Mouse (Mus musculus) T-helper 17 cell (primary cell): ENCODE measurements at regions not wholly inside any gene's neighbourhood (a gene's known extent, or its start where the extent isn't known, plus 50 kb on each side); places are given as distances from the start of the nearest gene placed in this dataset.

Experiments used
- in situ Hi-C, 2 experiments: fragments of 300-600 bp; cut with MboI, MseI; formaldehyde crosslinking; loops; 1 replicate in 1 of 2; 2 replicates in 1 of 2; pipeline ENCODE4 v1.15.1; 2025; ENCODE audit warnings: high pct_unique_total_duplicates in 2 of 2

- in situ Hi-C loops: no loop called here
Observed at GRCm38 (mm10) chr8:18316488-18316887, 661.6 kb downstream of the Defb40 start.

- in situ Hi-C loops: no loop called here
Observed at GRCm38 (mm10) chr8:18311597-18311996, 666.5 kb downstream of the Defb40 start.

GRCm38 (mm10) chr8:18310927-18311326 is 667.1 kb downstream of the Defb40 start:
- in situ Hi-C loops: no loop called here

- in situ Hi-C loops: no loop called here
Observed at GRCm38 (mm10) chr8:18287536-18288237, 690.4 kb downstream of the Defb40 start.

- in situ Hi-C loops: no loop called here
Observed at GRCm38 (mm10) chr8:18279932-18280331, 698.1 kb downstream of the Defb40 start.

GRCm38 (mm10) chr8:18268301-18268700 is 709.8 kb downstream of the Defb40 start:
- in situ Hi-C loops: no loop called here

GRCm38 (mm10) chr8:18258287-18258961 is 719.6 kb downstream of the Defb40 start:
- in situ Hi-C loops: no loop called here

GRCm38 (mm10) chr8:18246299-18246698 is 731.8 kb downstream of the Defb40 start:
- in situ Hi-C loops: no loop called here

GRCm38 (mm10) chr8:18217599-18217998 is 760.5 kb downstream of the Defb40 start:
- in situ Hi-C loops: no loop called here

GRCm38 (mm10) chr8:18217192-18217591 is 760.9 kb downstream of the Defb40 start:
- in situ Hi-C loops: no loop called here

- in situ Hi-C loops: no loop called here
Observed at GRCm38 (mm10) chr8:18216516-18216915, 761.5 kb downstream of the Defb40 start.

GRCm38 (mm10) chr8:18210067-18210466 is 768.0 kb downstream of the Defb40 start:
- in situ Hi-C loops: no loop called here

- in situ Hi-C loops: no loop called here
Observed at GRCm38 (mm10) chr8:18208658-18209057, 769.4 kb downstream of the Defb40 start.

GRCm38 (mm10) chr8:18187486-18187885 is 790.6 kb downstream of the Defb40 start:
- in situ Hi-C loops: no loop called here

GRCm38 (mm10) chr8:18175544-18176092 is 802.4 kb downstream of the Defb40 start:
- in situ Hi-C loops: no loop called here

- in situ Hi-C loops: no loop called here
Observed at GRCm38 (mm10) chr8:18158619-18159018, 819.4 kb downstream of the Defb40 start.

GRCm38 (mm10) chr8:18115333-18116044 is 862.6 kb downstream of the Defb40 start:
- in situ Hi-C loops: no loop called here

GRCm38 (mm10) chr8:18113262-18113661 is 864.8 kb downstream of the Defb40 start:
- in situ Hi-C loops: no loop called here

GRCm38 (mm10) chr8:18109480-18109879 is 868.6 kb downstream of the Defb40 start:
- in situ Hi-C loops: no loop called here

GRCm38 (mm10) chr8:18106827-18107226 is 871.2 kb downstream of the Defb40 start:
- in situ Hi-C loops: no loop called here

- in situ Hi-C loops: no loop called here
Observed at GRCm38 (mm10) chr8:18065456-18065855, 912.6 kb downstream of the Defb40 start.

- in situ Hi-C loops: no loop called here
Observed at GRCm38 (mm10) chr8:18059526-18059925, 918.5 kb downstream of the Defb40 start.
